Mouse (Mus musculus): ENCODE results near the gene Arhgap25.

DNA sequence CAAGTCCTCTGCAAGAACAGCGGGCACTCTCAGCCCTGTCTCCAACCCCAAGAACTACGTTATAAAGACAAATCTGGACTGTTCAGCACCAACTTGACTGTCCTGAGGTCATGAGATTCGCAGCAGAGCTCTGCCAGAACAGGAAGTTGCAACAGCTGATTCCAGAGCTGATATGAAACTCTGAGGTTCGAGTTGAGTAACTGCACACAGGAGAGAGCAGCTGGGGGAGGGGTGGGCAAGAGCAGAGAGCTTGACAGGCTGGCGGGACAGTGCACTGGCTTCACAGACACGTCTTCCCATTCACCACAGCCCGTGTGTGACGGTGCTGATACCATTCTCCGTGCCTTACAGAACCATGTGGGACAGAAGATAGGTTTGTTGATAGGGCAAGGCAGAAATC lies 9.0 kb upstream of the Arhgap25 start:
- TF ChIP-seq CTCF (IDR thresholded peaks at IDR 0.05; ENCODE audit: low read depth): no peak
- peak; percentile 80 for TF ChIP-seq EP300 (IDR thresholded peaks at IDR 0.05; ENCODE audit: low read depth)
